Mouse (Mus musculus) frontal cortex, postnatal 14 days (tissue): Measurements from ENCODE around the gene 1700028J19Rik.
"Not testable (repeated sequence)": the region's sequence is repeated elsewhere in the genome, so short reads cannot be mapped to it uniquely, and the experiment has no call there.

Source experiments
- DNase-seq, 2 experiments: peaks; one replicate each; pipeline ENCODE4 v3.0.0; 2022; ENCODE audit warnings: low spot score in 2 of 2

1700028J19Rik gene

GRCm38 (mm10) chr7:44250732-44251275 lies 4.3 kb upstream of the 1700028J19Rik start:
- not testable (repeated sequence) for DNase-seq

- no peak for DNase-seq
These were observed 2.8 kb upstream of the 1700028J19Rik start for GRCm38 (mm10) chr7:44249248-44249647.

DNA sequence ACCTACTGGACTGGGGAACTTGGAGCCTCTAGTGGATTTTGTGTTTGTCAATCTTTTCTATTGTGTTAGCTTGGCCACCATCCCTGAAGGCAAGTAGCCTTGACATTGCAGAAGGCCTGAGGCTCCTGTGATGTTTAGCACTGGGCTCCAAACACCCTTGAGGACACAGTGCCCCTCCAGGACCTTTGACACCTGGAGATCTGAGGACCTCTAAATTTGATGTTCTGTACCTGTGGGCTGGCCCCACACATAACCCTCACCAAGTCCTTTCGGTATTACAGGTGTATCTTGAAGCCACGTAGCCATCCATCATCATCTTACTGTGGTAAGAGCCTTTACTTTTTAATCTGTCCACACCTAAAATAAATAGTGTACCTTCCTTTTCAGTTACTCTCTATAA lies 1.5 kb upstream of the 1700028J19Rik start:
- no peak for DNase-seq

GRCm38 (mm10) chr7:44246984-44247470 lies 532 bp upstream of the 1700028J19Rik start:
- DNase-seq = peak in 1 of 2 experiments; percentile 67

- DNase-seq = no peak
These were observed 2.4 kb downstream of the 1700028J19Rik start for GRCm38 (mm10) chr7:44244080-44244479.

DNA sequence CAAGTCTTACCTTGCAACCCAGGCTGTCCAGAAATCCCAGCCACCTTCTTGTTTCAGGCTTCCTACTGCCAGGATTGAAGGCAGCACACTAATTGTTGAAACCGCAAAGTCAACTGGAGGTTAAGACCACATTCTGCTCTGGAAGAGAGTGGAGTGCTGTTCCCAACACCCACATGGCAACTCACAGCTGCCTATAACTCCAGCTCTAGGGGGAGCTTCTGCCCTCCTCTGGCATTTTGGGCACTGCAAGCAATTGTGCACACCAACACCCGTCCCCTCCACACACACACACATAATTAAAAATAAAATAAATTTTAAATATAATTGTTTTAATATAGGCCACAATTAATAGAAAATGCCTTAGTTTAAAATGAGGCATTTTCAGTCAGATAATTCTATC lies 5.3 kb downstream of the 1700028J19Rik start:
- DNase-seq = no peak

- no peak for DNase-seq
These were observed 5.8 kb downstream of the 1700028J19Rik start for GRCm38 (mm10) chr7:44240712-44241111.

GRCm38 (mm10) chr7:44239913-44240312 lies 6.6 kb downstream of the 1700028J19Rik start:
- no peak for DNase-seq

DNA sequence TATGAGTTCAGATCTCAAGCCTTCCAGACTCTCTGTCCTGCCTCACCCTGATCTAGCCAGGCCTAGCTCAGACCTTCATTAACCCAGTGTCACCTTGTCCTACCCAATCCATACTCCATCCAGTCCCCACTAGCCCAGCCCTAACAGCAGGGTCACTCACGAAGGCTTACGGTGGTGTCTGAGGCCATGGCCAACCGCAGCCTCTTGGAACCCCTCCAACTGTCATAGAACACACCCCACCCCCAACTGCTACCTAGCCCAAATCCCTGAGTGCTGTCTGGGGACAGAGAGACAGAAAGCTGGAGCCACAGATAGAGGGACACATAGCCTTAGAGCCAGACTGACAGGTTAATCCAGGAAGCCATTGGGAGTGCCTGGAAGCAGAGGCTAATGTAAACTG lies 10.6 kb downstream of the 1700028J19Rik start, which contains the start of gene Gm36864:
TSS of gene Gm36864 (plus strand) at position 269 of the 400 bp plus-strand sequence.
- DNase-seq = no peak

- DNase-seq = no peak
These were observed 21.4 kb downstream of the 1700028J19Rik start, which contains the start of gene Klk1 for GRCm38 (mm10) chr7:44225076-44225475. Gene Klk1, plus strand, starts transcription at chr7:44225360.

DNA sequence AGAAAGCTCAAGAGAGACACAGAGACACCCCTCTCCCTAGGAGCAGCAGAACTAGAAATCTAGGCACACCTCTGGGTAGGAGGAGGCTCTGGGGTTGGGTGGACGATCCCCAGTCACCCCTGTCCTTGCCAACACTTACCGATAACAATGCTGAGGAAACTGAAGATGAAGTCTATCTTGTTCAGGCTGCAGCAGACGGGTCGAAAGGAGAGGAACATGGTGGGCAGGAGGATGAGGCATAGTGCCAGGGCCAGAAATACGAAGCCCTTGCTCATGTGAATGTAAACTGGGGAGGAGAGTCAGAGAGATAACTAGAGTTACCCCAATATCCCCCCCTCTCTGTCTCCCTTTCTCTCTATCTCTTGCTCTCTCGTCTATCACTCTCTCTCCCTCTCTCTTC lies 24.2 kb downstream of the 1700028J19Rik start:
- DNase-seq = not testable (repeated sequence)

DNA sequence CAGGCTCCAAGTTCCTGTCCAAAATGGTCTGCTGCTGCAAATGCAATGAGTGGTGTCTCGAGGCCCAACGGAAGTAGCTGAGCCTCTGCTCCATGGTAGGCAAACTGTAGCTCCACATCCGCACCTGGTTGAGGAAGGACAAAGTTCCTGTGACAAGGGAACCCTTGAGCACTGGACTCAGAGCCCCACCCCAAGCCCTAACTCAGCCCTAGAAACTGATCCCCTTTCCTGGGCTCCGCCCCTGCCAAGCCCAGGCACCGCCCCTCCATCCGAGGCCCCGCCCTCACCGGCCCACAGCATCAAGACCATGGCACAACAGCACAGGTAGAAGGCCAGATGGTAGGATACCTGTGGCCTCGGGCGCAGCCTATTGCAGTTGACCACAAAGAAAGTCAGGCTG lies 24.9 kb downstream of the 1700028J19Rik start:
- not testable (repeated sequence) for DNase-seq

GRCm38 (mm10) chr7:44215645-44216044 lies 30.9 kb downstream of the 1700028J19Rik start, which contains the start of gene Klk1b5:
Gene Klk1b5, plus strand, starts transcription at chr7:44215945.
- no peak for DNase-seq

- DNase-seq = no peak
These were observed 38.2 kb downstream of the 1700028J19Rik start for GRCm38 (mm10) chr7:44208307-44208706.

DNA sequence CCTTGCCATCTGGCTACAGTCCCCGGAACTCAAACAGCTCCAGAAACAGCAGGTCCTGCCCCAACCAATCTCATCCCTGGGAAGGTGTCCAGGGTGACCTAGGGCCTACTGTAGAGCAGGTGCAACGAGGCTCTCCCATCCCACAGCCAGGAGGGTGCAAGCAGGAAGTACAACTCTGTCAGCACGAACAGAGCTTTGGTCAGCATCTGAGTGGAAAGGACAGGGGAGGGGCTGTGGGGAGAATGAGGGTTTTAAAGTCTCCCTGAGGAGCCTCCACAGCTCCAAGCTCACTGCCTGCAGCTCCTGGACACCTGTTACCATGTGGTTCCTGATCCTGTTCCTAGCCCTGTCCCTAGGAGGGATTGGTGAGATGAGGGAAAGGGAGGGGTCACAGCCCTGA lies 39.4 kb downstream of the 1700028J19Rik start, which contains the start of gene Klk1b4:
TSS of gene Klk1b4 (plus strand) at position 301 of the 400 bp plus-strand sequence.
- not testable (repeated sequence) for DNase-seq

- DNase-seq = no peak
These were observed 48.6 kb downstream of the 1700028J19Rik start, which contains the start of gene Klk1b3 for GRCm38 (mm10) chr7:44197891-44198290. Gene Klk1b3, plus strand, starts transcription at chr7:44198191.

GRCm38 (mm10) chr7:44193466-44193865 lies 53.0 kb downstream of the 1700028J19Rik start:
- DNase-seq = not testable (repeated sequence)

- not testable (repeated sequence) for DNase-seq
These were observed 58.6 kb downstream of the 1700028J19Rik start, which contains the start of gene Klk1b24 for GRCm38 (mm10) chr7:44187936-44188335. Gene Klk1b24, plus strand, starts transcription at chr7:44188236.

DNA sequence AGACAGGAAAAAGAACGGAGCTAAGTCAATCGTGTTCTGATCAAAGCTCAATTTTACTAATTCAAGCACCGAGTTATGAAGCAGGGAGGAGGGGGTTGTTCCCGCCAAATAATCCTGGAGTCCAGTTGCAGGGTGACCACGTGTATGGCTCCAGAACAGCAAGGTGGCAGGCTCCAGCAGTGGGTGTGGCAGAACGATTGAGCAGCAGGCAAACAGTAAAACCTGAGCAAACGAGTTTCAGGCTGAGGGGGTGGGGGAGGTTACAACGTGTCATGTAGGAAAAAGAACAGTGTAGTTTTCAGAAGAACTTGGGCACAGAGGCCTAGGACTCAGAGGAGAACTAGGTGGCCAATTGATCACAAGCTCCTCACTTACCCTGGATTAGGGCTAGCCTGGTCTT lies 60.0 kb downstream of the 1700028J19Rik start:
- DNase-seq = not testable (repeated sequence)
